Mouse (Mus musculus): ENCODE data around the gene Whamm. TPM values are rescaled to one million over a fixed set of nuclear protein-coding genes. Genes with fewer than 3 reads are reported as not detected.

Gene Whamm
- total RNA-seq, 2 experiments from 2014 or later: 16.0 to 19.7 TPM

GRCm38 (mm10) chr7:81593387-81593786, 22.3 kb downstream of the Whamm start:
- DNase-seq (ENCODE audit: low spot score in 2 of 2): no peak

- no peak for DNase-seq (ENCODE audit: low spot score in 2 of 2)
Observed at GRCm38 (mm10) chr7:81595056-81595455, 24.0 kb downstream of the Whamm start.

GRCm38 (mm10) chr7:81596086-81596485, 25.0 kb downstream of the Whamm start:
- DNase-seq (ENCODE audit: low spot score in 2 of 2): no peak

- no peak for DNase-seq (ENCODE audit: low spot score in 2 of 2)
Observed at GRCm38 (mm10) chr7:81597660-81598059, 26.6 kb downstream of the Whamm start.

- no peak for DNase-seq (ENCODE audit: low spot score in 2 of 2)
Observed at GRCm38 (mm10) chr7:81599379-81600280, 28.6 kb downstream of the Whamm start.

GRCm38 (mm10) chr7:81604991-81605390, 33.9 kb downstream of the Whamm start:
- DNase-seq (ENCODE audit: low spot score in 2 of 2): no peak

- no peak for DNase-seq (ENCODE audit: low spot score in 2 of 2)
Observed at GRCm38 (mm10) chr7:81605489-81605888, 34.4 kb downstream of the Whamm start.

GRCm38 (mm10) chr7:81606452-81606851, 35.4 kb downstream of the Whamm start:
- no peak for DNase-seq (ENCODE audit: low spot score in 2 of 2)

GRCm38 (mm10) chr7:81610125-81610524, 39.1 kb downstream of the Whamm start:
- DNase-seq (ENCODE audit: low spot score in 2 of 2): no peak

- no peak for DNase-seq (ENCODE audit: low spot score in 2 of 2)
Observed at GRCm38 (mm10) chr7:81612856-81613635, 42.0 kb downstream of the Whamm start.

GRCm38 (mm10) chr7:81615031-81615430, 44.0 kb downstream of the Whamm start:
- DNase-seq (ENCODE audit: low spot score in 2 of 2): no peak

- no peak for DNase-seq (ENCODE audit: low spot score in 2 of 2)
Observed at GRCm38 (mm10) chr7:81622793-81623192, 51.7 kb downstream of the Whamm start.

GRCm38 (mm10) chr7:81623767-81624166, 52.7 kb downstream of the Whamm start:
- DNase-seq (ENCODE audit: low spot score in 2 of 2): no peak

GRCm38 (mm10) chr7:81626460-81626859, 55.4 kb downstream of the Whamm start:
- no peak for DNase-seq (ENCODE audit: low spot score in 2 of 2)

GRCm38 (mm10) chr7:81631261-81631660, 60.2 kb downstream of the Whamm start:
- DNase-seq (ENCODE audit: low spot score in 2 of 2): no peak

- DNase-seq (ENCODE audit: low spot score in 2 of 2): no peak
Observed at GRCm38 (mm10) chr7:81632586-81632985, 61.5 kb downstream of the Whamm start.

GRCm38 (mm10) chr7:81641101-81641500, 70.0 kb downstream of the Whamm start:
- no peak for DNase-seq (ENCODE audit: low spot score in 2 of 2)

GRCm38 (mm10) chr7:81644551-81645235, 73.6 kb downstream of the Whamm start:
- no peak for DNase-seq (ENCODE audit: low spot score in 2 of 2)

Measured in layer of hippocampus, postnatal 14 days (tissue).